Mouse (Mus musculus) C2C12 (cell line): ENCODE data around the gene Ost4. TPM values are rescaled to one million over a fixed set of nuclear protein-coding genes. Genes with fewer than 3 reads are reported as not detected.
"Not testable (repeated sequence)": the region's sequence is repeated elsewhere in the genome, so short reads cannot be mapped to it uniquely, and the experiment has no call there.

Experiments
- H3K27me3 ChIP-seq: one replicate; pipeline ENCODE4 v1.6.1; 2011; ENCODE audit not compliant: control insufficient read depth, insufficient read depth, insufficient read length
- H3K36me3 ChIP-seq: one replicate; pipeline ENCODE4 v1.6.1; 2011; ENCODE audit not compliant: control insufficient read depth, insufficient read depth
- H3K4me3 ChIP-seq: one replicate; pipeline ENCODE4 v1.5.1; 2011; ENCODE audit warnings: mild to moderate bottlenecking, control low read depth; ENCODE audit not compliant: poor library complexity, insufficient read depth, severe bottlenecking
- H3K79me2 ChIP-seq: one replicate; pipeline ENCODE4 v1.6.1; 2011; ENCODE audit not compliant: control insufficient read depth, insufficient read depth
- H3K79me3 ChIP-seq: one replicate; pipeline ENCODE4 v1.6.1; 2011; ENCODE audit warnings: low read depth, control low read depth
- H3ac ChIP-seq: one replicate; pipeline ENCODE3; 2011; ENCODE audit warnings: low read depth; ENCODE audit not compliant: control insufficient read depth, insufficient read length
- CEBPB ChIP-seq: IDR thresholded peaks from one replicate; pipeline ENCODE4 v1.6.1; 2011; ENCODE audit warnings: low read depth, mild to moderate bottlenecking, control low read depth, moderate library complexity
- CTCF ChIP-seq: IDR thresholded peaks from one replicate; pipeline ENCODE4 v1.5.1; 2011; ENCODE audit not compliant: control insufficient read depth, insufficient read depth, insufficient read length
- FOSL1 ChIP-seq: IDR thresholded peaks from one replicate; pipeline ENCODE4 v1.8.0; 2011; ENCODE audit warnings: mild to moderate bottlenecking, low read length; ENCODE audit not compliant: poor library complexity, insufficient read depth, severe bottlenecking
- MAX ChIP-seq: IDR thresholded peaks from one replicate; pipeline ENCODE4 v1.6.1; 2011; ENCODE audit warnings: mild to moderate bottlenecking, control low read depth
- MYOD1 ChIP-seq: IDR thresholded peaks from one replicate; pipeline ENCODE4 v1.6.1; 2011; ENCODE audit warnings: low read depth; ENCODE audit not compliant: control insufficient read depth, insufficient read length
- MYOG ChIP-seq: IDR thresholded peaks from one replicate; pipeline ENCODE4 v1.6.1; 2011; ENCODE audit not compliant: control insufficient read depth, insufficient read length; ENCODE audit errors: extremely low read depth
- USF1 ChIP-seq: IDR thresholded peaks from one replicate; pipeline ENCODE4 v1.6.1; 2011; ENCODE audit warnings: low read depth, mild to moderate bottlenecking, control low read depth, moderate library complexity
- polyA plus RNA-seq: library from polyadenylated mRNA; unstranded; fragments of >200 nt; fragmentation: generic; extraction: Trizol; gene quantifications from one replicate; pipeline ENCODE4 v1.2.1, GENCODE M21; 2012; ENCODE audit warnings: missing spikeins

Gene Ost4
- polyA plus RNA-seq, 1 experiment = 348 TPM

GRCm38 (mm10) chr5:30887331-30887761 lies 20.2 kb downstream of the Ost4 start:
- Histone ChIP-seq H3K27me3 (no peaks in the 10 kb centered on the region), H3K4me3 (peak overlapping the region; percentile 50), H3K79me3 (no peaks in the 10 kb centered on the region), H3ac (peak overlapping the region; percentile 20), H3K36me3 (peaks cover under 1% of the 10 kb centered on the region), H3K79me2 (no peaks in the 10 kb centered on the region)
- TF ChIP-seq MYOD1 (no peak), USF1 (no peak), CEBPB (no peak), FOSL1 (no peak), MYOG (no peak), MAX (no peak), CTCF (no peak)

DNA sequence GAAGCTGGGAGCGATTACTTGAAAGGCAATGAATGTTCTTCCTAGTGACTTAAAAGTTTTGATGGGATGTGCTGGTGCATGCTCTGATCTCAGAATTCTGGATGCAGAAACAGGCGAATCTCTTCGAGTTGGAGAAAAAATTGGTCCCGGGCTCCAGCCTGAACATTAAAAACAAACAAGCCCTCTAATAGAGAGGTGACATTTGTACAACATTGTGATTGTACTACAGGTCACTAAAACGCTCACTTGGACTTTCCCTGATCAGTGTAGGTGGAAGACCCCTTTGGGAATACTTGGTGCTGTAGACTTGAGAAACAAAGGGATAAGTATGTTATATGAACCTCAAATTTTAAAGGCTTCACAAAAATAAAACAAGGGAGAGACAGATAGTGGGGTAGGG lies 20.9 kb downstream of the Ost4 start:
- H3K79me2 ChIP-seq = no peaks in the 10 kb centered on the region
- TF ChIP-seq MAX = no peak
- TF ChIP-seq MYOG = no peak
- TF ChIP-seq FOSL1 = no peak
- TF ChIP-seq USF1 = no peak
- no peak for TF ChIP-seq MYOD1
- TF ChIP-seq CTCF = no peak
- no peak for TF ChIP-seq CEBPB
- no peak overlapping the region for H3ac ChIP-seq
- H3K4me3 ChIP-seq = peak overlapping the region; percentile 50
- H3K79me3 ChIP-seq = no peaks in the 10 kb centered on the region
- H3K27me3 ChIP-seq = no peaks in the 10 kb centered on the region
- H3K36me3 ChIP-seq = no peaks in the 10 kb centered on the region

DNA sequence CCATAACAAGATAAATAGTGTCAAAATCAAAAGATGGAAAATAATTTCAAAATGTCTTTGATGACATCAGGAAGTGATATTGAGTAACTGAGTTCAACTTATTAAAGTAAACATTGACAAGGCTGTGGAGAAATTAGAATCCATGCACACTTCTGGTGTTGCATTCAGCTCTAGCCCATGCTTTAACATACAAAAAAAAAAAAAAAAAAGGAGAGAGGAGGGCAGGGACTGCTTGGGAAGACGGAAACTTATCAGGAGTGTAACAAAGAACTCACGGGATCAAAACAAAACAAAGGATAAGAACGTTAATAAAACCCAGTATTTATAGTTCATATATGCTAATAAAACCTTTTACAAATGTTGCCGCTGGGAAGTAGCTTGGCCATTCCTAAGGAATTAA lies 21.4 kb downstream of the Ost4 start:
- no peak for TF ChIP-seq FOSL1
- TF ChIP-seq MYOG = no peak
- TF ChIP-seq MYOD1 = no peak
- no peak for TF ChIP-seq MAX
- TF ChIP-seq CTCF = no peak
- no peak for TF ChIP-seq USF1
- TF ChIP-seq CEBPB = no peak
- Histone ChIP-seq H3K27me3 (no peaks in the 10 kb centered on the region), H3K79me3 (no peaks in the 10 kb centered on the region)

GRCm38 (mm10) chr5:30881839-30882238 lies 25.7 kb downstream of the Ost4 start:
- not testable (repeated sequence) for H3K79me2 ChIP-seq, H3K4me3 ChIP-seq, H3K27me3 ChIP-seq, H3ac ChIP-seq, H3K79me3 ChIP-seq
- peaks cover 12% of the 10 kb centered on the region for H3K36me3 ChIP-seq

More for the DNA sequence above, 21.4 kb downstream of the Ost4 start:
- no peak overlapping the region for H3ac ChIP-seq
- no peaks in the 10 kb centered on the region for H3K36me3 ChIP-seq
- no peaks in the 10 kb centered on the region for H3K79me2 ChIP-seq
- no peak overlapping the region for H3K4me3 ChIP-seq

DNA sequence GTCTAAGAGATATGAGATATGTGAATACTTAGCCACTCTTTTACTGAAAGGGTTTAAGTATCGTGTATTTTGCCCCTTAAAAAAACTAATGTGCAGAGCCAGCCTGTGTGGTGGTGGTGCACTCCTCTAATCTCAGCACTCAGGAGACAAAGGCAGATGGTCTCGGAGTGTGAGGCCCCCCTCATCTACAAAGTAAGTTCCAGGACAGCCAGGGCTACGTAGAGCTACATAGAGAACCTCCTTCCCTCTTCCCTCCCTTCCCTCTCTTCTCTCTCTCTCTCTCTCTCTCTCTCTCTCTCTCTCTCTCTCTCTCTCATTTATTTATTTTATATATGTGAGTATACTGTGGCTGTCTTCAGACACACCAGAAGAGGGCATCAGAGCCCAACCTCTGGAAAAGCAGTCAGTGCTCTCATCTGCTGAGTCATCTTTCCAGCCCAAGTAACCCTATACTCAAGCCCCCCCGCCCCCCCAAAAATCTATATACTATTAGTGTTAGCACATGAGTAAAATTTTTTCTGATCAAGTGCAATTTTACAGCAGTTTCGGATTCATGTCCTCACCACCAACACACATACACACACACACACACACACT lies 28.1 kb downstream of the Ost4 start:
- Histone ChIP-seq H3K4me3 (no peak overlapping the region), H3K27me3 (no peaks in the 10 kb centered on the region), H3K79me2 (no peaks in the 10 kb centered on the region), H3ac (no peak overlapping the region), H3K79me3 (no peaks in the 10 kb centered on the region), H3K36me3 (peaks cover 35% of the 10 kb centered on the region)
- no peak for TF ChIP-seq MYOD1
- no peak for TF ChIP-seq FOSL1
- TF ChIP-seq MYOG = no peak
- TF ChIP-seq MAX = no peak
- no peak for TF ChIP-seq USF1
- no peak for TF ChIP-seq CEBPB
- TF ChIP-seq CTCF = no peak

GRCm38 (mm10) chr5:30878616-30879015 lies 29.0 kb downstream of the Ost4 start:
- no peaks in the 10 kb centered on the region for H3K79me2 ChIP-seq
- no peak overlapping the region for H3K4me3 ChIP-seq
- H3K36me3 ChIP-seq = peaks cover 43% of the 10 kb centered on the region
- TF ChIP-seq FOSL1 = no peak
- no peak for TF ChIP-seq MYOG
- TF ChIP-seq USF1 = no peak
- TF ChIP-seq CTCF = no peak
- TF ChIP-seq CEBPB = no peak
- TF ChIP-seq MYOD1 = no peak
- TF ChIP-seq MAX = no peak
- no peak overlapping the region for H3ac ChIP-seq
- no peaks in the 10 kb centered on the region for H3K79me3 ChIP-seq
- H3K27me3 ChIP-seq = no peaks in the 10 kb centered on the region
